Mouse (Mus musculus) thymus, adult 18-20 months (tissue): ENCODE measurements around the gene Nek5.

Source experiments
- DNase-seq, 2 experiments: peaks; one replicate each; pipeline ENCODE4 v3.0.0; 2022; ENCODE audit warnings: mixed read lengths in 2 of 2

Gene Nek5

DNA sequence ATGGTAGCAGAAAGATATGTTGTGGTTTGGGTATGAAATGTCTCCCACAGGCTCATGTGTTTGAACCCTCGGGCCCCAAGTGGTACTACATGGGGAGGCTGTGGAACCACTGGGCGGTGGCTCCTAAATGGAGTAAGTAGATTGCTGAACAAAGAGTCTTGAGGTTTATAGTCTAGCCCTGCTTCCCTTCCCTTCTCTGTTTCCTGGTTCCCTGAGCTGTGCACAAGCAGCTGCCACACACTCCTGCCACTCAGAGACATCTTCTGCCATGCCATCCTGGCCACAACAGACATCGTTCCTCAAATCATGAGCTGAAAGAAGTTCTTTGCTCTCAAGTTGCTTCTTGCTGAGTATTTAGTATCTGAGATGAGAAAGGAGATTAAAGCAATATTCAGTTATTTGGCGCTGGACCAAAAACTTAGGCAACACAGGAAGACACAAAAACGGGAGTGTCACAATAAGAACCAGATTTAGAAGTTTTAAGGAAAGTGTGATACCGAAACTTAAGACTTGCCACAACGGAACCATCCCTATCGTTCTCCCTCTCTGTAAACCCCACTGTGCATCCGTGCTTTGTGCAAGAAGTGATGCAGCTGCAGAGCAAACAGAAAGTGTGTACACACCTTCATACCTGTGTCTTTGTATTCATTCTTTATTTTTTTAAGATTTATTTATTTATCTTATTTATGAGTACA is 45.4 kb downstream of the Nek5 start:
- DNase-seq, result no peak

DNA sequence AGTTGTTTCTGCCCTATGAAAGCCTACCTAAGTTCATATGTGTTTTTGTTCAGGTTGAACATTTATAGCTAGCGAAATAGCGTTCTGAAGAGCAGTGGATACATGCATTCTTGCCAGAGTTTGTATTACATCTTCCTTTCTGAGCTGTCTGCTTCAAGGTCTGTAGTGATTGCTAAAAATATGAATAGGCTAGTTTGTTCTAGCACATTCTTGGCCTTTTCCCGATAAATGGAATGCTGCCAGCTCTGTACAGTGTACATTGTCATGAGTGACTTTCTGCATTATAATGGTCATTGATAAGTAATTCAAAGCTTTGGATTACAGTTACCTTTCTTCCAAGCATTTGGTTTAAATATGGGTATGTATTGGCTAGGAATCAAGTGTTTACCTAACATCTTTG is 63.7 kb downstream of the Nek5 start:
- no peak for DNase-seq

DNA sequence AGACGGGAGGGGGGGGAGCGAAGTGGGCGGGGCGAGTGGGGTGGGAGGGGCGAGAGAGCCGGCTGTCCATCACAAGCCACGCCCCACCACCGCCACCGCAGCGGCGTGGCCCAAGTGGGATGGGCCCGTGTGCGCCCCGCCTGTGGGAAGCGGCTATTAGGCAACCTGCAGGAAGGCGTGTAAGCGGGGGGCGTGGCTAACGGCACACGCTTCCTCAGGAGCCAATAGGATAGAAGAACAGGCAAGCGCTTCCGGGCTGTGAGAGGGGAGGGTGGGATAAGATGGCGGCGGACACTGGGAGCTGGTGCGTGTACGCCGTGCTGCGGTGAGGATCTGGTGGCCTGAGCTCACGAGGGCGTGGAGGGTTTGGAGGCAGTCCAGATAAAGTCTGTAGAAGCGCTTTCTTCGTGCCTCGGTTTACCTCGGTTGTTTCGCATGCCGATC is 64.4 kb downstream of the Nek5 start, which contains the start of gene Alg11:
Alg11 (plus strand) TSS at position 276 of the 444 bp plus-strand sequence.
- DNase-seq, result peak; percentile 91 to 95

DNA sequence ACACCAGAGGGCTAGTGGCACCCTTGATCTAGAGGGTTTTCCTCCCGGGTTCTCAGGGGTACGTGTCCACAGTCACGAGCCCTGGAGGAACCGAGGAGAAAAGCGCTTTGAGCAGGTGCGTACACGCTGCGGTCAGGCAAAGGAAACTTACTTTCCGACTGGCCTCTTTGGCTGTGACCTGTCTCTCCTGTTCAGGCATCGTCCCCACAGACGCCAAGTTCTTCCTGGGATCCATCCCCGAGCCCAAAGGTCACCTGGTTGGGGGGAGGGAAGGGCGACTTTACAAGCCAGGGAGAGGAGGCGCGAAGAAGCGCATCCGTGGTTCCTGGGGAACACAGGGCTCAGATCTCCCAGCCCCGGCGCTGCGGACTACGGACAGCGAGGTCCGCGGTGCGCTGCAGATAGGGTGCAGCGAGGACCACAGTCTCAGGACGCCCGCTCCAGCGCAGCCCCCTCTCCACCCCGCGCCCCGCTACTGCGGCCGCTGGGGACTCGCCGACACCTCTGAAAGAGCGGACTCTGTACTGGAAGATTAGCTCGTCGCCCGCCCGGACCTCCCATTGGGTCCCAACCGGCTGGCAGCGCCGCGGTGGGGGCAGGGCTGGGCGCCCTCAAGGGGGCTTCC is 64.9 kb downstream of the Nek5 start, which contains the start of gene Atp7b:
Atp7b (minus strand) TSS at position 485 of the 625 bp plus-strand sequence.
- no peak for DNase-seq

DNA sequence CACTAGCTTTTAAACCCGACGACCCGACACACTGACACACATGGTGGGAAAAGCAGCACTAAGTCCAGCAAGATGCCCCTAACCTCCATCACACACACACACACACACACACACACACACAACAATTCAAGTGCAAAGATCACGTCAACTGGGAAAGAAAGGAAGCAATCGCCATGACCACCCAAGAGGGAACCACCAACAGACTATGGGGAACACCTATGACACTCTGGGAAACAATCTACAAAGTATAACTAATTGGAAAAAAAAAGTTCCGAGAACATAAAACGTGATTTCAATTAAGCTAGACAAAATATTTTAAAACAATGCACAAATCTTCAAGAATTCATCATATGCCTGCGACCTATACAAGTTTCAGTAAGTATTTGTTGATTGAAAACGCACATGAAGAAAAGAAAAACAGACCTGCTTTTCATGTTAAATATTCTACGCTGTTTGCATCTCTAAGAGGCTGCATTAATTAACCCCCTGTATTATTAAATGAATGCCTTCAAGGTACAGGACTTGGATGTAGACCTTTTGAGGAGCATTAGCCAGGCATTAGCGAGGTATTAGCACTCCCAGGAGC is 65.6 kb downstream of the Nek5 start:
- no peak for DNase-seq

DNA sequence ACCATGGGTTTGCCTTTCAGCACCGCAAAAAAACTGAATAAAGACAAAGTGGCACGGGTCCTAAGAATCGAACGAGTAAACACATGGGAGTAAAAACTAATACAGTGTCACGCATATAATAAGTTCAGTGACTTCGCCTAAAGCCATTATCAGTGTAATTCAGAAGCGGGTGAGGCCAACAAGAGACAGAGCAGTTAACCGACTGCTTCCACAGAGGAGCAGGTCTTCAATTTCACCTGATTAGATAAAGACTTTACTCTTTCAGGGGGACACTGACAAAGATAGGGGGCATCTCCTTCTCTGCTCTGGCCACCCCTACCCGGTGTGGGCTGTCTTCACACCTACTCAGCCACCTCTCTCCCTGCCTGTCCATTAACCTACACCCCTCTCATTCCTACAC is 66.5 kb downstream of the Nek5 start:
- no peak for DNase-seq

DNA sequence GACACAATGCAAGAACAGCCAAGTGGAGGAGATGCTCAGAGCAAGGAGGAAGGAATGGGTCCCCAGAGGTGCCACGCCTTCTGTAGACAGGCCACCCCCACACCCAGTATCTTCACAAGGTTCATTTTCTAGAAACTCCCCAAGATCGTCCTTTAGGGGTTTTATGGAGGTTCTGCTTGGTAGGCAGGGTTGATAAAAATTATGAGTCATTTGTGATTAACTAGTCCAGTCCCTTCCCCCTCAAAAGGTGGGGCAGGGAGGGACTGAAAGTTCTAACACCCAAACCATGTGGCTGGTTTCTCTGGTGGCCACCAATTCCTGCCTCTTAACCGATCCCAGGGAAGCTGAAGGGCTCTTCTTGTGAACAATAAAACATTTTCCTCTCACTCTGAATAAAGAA is 68.0 kb downstream of the Nek5 start:
- no peak for DNase-seq

DNA sequence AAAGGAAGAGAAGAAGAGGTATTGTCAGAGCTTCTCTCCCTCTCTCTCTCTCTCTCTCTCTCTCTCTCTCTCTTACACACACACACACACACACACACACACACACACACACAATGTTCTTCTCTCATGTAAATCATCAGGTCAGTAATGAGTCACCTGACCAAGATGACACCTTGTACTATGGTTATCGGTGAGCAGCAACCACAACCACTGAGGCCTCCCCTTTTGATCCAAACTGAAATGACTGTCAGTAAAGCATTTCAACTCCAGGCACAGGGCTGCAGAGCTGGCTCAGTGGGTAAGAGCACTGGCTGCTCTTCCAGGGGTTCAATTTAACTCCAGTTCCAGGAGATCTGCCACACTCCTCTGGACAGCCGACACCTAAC is 69.4 kb downstream of the Nek5 start:
- DNase-seq, result no peak

DNA sequence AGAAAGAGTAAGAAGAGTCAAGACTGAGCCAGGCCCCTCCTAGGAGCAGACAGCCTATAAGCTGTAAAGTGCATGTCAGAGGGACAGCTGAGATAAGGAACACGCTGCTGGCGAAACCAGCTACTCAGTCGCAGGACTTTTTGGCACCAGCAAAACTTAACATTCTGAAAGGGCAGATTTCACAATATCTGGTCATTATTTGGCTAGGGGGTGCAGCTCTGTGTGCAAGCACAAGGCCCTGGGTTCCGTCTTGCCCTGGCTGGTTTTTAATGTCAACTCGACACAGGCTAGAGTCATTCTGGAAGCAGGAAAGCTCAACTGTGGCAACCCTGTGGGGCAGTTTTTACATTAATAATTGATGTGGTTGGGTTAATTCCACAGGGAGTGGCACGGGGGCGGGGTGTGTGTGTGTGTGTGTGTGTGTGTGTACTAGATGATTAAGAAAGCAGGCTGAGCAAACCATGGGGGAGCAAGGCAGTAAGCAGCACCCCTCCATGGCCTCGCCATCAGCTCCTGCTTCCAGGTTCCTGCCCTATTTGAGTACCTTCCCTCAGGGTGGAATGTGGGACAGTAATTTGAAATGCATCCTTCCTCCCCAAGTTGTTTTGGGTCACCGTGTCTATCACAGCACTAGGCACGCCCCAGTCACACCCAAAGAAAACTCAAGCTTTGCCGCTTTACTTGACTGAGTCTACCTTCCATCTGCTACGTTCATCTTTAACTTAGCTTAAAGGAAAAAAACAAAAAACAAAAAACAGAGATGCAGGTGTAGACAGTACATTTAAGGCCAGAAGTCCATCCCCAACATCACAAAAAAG is 70.0 kb downstream of the Nek5 start:
- no peak for DNase-seq

DNA sequence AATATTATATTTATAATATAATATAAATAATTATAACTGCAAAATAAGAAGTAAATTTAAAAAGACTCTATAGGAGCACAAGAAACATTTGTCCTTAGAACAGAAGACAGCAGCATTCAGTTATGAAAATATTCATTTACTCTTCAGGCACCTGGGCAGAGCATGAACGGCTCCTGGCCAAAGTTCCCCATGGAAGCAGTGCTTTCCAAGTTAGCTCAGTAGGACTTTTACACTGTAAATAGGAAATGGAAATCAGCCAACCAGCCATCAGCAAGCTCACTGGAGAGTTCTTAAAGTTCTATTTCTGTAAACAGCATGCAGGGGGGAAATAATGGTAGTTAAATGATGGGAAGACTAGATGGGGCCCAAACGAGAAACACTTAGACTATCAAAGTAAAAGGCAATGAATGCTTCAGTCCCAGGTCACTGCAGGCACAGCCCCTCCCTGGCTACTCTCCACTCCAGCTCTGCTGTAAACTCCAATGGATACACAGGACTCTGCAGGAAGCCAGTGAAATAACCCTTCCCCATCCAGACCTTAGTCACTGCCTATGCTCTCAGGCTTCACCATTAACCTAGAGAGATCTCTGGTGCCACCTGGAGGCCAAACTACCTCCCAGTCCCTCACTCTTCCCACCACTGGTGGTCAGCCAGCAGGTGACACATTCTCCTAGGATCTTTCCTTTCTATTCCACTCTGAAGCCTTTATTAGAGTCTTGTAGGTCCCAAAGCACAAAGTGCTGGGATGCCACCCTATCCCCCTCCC is 77.0 kb downstream of the Nek5 start:
- no peak for DNase-seq

DNA sequence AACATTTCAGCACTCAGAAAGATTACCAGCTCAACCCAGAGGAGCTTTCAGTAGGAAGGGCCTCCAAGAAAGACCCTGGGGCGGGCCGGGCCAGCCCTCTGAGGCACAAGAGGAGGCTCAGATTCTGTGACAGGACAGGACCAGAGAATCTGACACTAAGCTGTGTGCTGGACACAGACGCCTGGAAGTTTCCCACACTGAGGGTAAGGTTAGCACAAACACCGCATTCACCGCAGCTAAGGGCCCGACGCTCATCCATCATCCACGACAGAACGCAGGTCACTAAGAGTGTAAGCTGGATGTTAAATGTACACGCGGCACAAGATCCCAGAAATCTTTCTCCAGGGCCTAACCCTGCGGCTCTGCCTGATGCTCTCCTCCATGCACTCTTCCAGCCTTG is 81.1 kb downstream of the Nek5 start:
- no peak for DNase-seq

DNA sequence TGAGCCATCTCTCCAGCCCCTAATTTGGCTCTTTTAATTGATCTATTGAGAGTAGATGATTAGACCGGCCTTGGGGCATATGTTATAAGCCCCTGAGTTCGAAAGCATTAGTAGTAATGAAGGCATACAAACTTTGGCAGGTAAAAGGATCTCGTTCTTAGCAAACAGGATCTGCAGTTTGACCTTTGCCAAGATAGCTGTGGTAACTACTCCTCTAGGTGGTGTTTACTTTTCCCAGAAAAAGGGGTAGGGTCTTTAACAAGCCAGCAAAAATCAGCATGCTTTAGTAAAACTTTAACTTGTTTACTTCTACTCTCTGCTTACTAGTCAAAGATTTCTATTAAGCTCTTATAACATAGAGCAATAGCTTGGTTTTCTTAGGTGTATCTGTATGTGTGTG is 82.3 kb downstream of the Nek5 start:
- DNase-seq, result no peak

DNA sequence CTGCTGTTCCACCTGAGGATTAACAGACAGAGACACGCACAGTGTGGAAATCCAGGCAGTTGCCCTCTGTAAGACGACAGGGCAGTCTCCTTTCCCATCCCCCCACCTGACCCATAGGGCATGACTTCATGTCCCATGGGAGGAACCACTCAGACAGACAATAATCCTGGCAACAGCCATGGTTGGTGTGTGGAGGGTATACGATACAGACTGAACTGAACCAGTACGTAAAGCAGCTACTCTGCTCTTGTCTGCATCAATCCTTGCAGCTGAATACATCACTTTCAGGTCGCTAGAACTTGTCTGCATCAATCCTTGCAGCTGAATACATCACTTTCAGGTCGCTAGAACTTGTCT is 84.7 kb downstream of the Nek5 start:
- DNase-seq, result no peak

DNA sequence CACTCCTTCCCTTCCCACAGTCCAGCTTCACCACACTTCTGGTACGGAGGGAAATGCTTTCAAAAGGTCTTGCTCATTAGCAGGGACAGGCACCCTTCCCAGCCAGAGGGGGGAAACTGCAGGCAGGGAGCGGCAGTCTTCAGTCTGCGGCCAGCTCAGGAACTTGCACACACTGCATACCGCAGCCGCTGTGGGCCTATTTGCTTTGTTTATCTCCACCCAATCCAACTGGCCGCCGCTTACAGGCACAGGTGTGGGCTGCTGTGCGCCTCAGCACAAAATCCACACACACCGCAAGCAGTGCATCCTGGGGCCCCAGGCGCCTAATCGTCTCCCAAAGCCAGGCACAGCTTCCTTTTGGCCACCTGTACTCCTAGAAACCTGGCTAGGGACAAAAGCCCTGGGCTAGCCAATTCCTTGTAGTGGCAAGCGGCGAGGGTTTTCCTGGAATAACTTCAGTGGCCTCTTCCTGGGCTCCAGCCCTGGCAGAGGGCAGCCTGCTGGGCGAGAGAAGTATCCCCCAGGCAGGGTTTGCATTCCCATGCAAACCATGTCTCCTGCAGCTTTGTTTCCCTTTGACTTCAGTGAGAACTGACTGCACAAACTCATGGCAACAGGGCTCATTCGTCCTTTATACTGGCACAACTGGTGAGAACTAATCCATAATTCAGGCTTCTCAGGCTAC is 85.2 kb downstream of the Nek5 start:
- DNase-seq, result no peak

DNA sequence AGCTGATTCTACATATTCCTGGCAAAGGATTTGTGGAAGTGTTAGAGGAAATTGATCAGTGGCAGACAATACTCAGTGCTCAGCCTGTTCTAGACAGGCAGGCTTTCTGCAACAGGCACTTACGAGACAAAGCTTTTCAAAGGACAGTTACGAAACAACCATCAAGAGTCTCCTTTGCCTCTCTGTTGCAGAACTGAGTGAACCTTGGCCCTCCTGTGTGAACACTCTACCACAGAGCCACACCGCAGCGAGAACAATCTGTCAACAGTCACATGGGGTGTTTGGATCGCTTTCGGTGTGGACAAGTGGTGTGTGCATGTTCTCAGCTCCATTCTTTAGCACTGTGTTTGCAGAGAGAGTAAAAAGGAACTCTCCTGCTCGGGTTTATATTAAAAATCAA is 87.8 kb downstream of the Nek5 start:
- no peak for DNase-seq

DNA sequence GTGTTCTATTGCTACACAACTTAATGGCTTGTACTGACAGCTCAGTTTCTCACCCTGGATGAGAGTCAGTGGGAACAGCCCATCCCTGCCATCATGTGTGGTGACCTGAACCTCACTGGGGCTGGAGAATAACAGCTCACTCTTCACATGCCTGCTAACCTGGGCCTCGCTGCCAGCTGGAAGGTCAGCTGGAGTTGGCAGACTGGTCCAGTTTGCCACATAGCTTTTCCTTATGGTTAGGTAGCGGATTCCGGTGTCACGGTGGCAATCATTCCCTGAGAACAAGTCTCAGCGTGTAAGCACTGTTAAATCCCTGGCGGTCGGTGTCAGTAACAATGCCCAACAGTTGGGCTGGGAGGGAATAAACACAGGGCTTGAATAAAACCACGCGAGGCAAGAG is 88.7 kb downstream of the Nek5 start:
- no peak for DNase-seq

DNA sequence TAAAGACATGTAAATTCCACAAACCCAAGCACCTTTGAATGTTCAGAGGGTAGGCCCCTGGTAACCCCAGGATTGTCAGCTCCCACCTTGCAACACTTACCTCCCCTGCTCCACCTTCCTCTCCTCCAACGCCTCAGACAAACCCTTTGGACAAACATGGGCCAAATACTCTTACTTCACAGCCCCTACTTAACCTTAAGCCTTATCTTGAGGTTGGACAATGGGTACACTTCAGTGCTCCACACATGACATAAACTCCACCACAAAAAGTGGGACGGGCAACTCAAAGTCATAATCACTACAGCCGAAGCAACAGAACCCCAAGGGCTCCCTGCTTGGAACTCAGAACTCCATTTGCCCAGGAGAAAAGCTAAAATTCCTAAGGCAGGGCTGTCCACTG is 93.9 kb downstream of the Nek5 start:
- DNase-seq, result no peak

DNA sequence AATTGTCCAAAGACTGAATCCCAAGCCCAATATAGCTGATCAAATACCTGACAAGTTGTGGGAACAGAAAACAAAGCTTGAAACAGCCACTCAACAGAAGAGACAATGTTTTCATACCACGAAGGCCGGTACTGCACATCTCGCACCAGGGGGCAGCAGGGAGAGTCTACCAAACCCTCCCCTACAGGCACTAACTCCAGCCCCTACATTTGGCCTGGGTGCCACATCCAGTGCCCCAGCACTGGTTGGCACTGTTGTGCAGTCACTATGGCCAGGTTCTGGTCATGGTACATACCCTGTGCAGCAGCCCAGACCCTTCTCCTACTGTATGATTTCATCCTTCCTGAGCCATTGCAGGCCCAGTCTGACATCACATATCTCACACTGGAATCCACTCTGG is 95.9 kb downstream of the Nek5 start:
- DNase-seq, result no peak

DNA sequence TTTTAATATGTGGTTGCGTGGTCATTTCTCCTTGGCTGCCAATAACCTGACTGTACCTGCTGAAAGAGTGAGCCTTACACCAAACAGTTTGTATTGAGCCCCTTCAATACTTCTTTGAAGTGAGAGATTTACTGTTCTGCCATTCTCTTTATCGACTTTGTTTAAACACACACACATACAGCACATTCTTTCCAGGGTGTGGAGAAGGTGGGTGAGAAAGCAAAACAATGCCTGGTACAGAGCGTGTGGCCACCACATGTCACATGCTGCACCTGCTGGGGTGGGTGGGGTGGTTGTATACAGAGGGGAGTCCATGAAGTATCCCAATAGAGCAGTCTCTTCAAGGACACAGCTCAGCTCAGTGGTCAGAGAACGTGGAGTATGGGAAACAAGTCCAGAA is 99.6 kb downstream of the Nek5 start:
- DNase-seq, result no peak
